Mouse (Mus musculus) natural killer cell, adult 2 months (primary cell): ENCODE results near the gene Dido1.

Experiments
- DNase-seq, 2 experiments: peaks; one replicate each; pipeline ENCODE4 v3.0.0; 2022; ENCODE audit warnings: low spot score in 2 of 2

Dido1 gene

DNA sequence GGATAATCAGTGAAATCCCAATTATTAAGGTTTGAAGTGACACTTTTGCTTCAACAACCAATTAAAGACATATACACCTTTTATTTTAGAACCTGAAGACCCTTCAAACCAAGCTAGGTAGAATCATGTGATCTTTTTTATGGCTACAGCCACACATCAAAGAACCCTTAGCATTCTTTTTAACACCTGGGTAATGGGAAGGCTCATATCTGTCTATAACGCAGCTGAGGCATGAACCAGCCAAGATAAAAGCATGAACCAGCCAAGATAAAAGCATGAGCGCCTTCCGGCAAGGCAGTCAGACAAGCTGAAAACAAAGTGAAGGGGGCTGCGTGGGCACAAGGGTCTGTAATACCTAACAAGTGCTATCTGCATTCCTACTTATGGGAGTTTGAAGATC lies 25.8 kb downstream of the Dido1 start:
- no peak for DNase-seq

DNA sequence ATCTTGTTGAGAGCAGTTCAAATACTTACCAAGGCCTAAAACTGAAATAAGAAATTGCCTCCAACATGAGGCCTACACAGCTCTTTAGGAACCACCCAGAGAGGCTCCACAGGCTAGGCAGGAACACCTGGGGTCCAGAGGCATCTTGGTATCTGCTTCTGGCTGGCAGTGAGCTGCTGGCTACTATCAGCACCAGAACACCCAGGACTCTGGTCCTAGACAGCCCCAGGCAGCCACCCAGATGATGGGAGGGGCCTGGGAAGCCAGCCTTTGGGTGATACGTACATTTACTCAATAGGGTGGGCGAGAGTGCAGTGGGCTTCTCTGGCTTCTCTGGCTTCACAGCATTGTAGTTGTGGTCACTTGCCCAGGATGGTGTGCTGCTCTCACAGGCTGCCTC lies 26.3 kb downstream of the Dido1 start:
- DNase-seq: no peak

DNA sequence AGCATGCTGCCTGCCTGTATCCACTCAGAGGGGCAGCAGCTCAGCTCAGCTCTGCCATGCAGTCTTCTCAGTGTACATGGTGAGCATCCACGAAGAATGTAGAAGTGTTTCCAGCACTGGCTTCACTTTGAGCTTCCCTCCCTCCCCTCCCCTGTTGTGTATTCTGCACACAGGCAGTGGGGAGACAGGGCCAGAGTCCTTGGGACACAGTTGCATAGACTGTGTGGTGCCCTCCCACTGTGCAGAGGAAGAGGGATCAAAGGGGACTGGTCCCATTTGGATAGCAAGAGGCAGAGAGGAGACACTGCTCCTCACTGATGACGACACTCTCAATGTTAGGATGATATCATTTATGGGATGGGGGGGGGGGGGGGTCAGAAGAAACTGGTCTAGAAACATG lies 28.6 kb downstream of the Dido1 start:
- no peak for DNase-seq

DNA sequence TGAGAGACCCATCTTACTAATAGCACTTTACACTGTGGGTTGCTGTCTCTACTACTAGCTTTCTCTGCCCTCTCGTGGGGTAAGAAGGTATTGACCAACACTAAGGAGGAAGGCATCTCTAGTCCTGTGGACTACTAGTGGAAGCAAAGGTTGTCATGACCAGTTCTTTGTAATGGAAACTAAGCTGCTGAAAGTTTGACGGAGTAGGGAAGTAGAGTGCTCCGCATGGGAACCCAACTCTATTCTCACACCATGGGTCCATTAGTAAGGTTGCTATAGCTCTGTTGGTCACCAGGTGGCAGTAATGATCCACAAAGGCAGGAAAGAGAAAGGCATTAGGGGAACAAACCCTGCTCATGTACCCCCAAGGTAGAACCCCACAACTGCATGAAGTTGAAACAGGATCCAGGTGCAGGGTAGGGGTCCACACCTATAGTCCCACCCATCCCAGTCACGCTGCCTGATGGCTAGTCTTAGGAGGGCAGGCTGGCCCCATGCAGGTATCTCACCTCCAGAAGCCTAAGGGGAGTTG lies 31.1 kb downstream of the Dido1 start:
- DNase-seq: peak; percentile 64 to 76

DNA sequence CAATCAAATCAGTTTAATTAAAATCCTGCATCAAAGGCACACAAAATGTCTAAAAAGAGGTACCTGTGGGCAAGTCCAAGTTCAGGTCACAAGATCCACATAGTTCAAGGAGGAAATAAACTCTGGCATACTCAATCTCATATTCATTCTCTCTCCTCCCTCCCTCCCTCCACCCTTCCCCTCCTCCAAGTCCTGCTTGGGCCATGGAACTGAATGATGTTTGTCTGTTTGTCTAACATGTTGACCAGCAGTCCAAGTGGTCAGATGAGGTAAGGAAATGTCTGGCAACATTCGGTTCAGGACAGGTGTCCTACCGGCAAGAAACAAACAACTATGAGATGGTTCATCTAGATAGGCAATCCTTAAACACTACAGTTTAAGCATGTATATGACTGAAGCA lies 33.1 kb downstream of the Dido1 start:
- no peak for DNase-seq

DNA sequence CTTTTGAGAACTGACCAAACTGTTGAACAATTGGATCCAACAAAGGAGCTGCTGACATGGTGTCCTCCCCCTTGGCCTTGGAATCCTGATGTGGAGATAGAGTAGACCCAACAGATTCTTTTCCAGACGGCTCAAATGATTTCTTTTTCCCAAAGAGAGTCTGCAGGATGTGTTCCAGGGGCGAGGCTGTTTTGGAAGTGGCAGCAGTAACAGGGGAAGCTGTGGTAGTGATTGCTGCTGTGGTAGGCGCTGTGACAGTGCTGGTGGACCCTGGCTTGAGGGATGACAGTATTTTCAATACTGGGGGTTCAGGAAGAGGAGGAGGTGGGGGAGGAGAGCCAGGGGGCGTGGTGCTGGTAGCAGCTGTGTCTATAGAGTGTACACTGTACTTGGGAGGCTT lies 47.8 kb downstream of the Dido1 start:
- DNase-seq: no peak

DNA sequence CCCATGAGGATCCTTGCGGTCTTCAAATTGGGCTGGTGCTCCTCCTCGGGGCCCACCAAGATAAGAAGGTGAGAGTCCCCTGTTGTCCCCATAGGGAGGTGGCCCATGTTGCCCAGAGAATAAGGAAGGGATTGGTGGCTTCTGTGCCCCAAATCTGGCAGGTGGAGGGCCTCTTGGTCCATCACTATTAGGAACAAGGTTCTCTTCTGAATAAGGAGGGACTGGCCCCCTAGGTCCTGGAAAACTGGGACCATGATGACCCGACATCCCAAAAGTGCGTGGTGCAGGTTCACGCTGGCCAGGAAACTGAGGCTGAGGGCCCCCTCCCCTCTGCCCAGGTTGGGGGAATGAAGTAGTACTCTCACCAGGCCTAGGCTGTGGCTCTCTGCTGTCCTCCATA lies 49.3 kb downstream of the Dido1 start:
- DNase-seq: no peak

DNA sequence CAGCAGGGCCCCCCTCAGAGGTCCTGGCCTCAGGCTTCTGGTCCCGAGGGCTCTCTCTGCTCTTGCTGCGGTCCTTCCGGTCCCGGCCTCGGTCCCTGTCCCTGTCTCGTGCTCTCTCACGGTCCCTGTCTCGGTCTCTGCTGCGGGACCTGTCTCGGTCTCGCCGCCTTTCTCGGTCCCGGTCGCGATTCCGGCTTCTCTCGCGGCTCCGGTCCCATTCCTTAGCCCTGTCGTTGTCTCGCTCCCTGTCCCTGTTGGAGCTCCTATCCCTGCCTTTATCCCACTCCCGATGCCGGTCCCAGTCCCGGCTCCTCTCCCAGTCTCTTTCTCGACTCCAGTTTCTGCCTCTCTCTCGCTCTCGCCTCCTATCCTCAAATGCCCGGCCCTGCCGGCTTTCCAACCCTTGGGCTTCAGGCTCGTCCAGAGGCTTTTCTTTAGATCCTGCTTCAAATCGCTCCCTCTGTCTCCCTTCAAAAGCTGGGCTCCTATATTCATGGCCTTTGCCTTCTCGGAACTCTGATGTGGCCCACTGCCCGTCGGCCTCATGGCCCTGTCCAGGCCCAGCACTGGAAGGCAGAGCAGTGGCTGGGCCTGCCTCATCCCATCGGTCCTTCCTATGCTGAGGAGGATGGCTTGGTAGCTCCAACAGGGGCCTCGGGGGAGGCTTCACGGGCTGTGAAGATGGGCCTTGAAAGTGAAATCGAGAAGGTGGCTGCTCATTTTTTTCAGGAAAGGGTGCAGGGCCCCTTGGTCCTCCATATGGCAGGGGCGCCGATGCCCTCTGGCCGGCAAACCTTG lies 50.2 kb downstream of the Dido1 start:
- DNase-seq: no peak

DNA sequence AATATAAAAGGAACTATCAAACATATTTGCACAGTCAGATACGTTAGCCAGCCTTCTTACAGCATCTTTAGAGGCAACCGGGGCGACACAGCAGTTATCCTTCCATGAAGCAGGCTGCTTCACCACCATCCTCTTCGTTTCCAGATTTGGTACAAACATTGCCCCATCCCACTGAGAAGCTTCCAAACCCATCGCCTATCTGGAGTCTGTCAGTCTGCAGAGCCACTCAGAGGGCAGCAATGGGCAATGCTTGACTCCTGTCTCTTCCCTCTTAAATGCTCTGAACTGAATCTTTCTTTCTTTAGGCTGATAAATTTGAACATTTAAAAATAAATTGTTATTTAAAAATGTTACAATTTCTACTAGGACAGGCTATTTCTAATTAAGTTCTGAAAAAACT lies 51.4 kb downstream of the Dido1 start:
- no peak for DNase-seq

DNA sequence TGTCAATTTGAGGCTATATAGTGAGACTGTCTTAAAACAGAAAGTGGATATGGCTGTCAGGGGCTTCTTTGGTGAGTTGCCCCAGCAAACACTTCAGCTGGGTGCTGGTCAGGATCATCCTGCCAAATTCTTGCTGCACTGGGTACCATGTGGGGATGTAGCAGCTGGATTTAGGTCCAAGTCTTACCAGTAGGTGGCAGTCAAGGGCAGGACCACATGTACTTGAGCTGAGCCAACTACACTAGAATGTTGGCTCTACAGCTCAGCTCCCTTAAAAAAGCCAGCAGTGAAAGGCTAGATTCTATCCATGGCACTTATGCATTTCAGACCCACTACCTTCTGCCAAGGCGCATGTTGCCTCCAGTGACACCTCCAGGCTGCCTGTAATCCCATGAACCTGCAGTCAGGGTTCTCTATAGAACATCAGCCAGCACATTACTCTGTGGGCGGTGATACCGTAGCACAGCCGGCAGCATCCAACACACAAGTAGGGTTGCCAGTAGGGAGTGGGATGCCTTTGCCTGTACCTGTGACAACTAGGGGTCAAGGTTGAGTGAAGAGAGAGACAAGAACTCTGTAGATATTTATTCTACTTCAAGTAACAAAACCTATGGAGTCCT lies 52.3 kb downstream of the Dido1 start:
- peak; percentile 29 to 60 for DNase-seq

DNA sequence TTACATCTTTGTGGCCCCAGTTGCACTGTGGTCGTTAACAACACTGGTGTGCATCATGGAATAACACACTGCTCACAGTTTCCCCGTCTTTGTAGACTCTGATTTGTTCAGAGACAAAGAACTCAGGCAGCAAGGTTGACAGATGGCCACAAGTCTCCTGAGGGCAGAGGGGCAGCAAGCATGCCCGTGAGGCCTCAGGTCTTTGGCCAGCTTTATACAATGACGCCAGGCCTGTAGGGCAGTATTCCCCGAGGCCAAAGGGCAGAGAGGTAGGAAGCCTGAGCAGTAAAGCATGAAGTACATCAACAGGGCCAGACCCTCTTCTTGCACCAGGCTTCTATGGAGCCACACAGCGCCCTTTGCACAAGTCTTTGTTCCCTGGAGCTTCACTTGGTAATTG lies 54.6 kb downstream of the Dido1 start:
- no peak for DNase-seq

DNA sequence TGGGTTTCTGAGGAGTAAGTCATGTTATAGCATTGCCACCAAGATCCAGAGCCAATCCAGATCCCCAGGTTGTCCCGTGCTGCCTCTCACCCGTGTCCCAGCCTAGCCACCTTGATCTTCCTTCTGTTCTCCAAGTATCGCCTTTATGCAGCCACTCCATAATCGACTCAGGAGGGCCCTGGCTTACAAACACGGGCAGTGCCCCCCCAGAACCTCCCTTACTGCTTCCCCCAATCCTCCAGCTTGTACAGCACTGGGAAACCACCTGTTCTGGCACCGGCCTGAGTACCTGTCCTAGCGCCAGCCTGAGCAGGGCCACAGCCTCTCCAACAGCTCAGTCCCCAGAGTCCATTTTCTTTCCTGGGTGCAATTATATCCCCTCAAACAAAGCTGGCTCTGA lies 55.1 kb downstream of the Dido1 start:
- no peak for DNase-seq

DNA sequence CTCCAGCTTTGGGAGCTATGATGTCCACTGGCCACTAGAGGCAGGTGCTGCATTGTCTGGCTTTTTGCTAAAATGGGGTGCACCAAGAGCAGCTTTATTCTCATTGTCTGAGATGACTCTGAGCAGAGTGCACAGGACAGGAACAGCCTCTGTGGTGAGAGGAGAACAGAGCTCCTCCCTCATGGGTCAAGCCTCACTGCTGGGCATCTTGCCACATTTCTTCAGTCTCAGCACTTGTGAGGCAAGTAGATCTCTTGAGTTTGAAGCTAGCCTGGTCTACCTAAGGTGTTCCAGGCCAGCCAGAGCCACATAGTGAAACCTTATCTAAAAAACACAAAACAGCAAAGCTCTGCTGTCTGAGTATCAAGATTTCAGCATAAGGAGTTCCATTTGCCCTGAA lies 63.0 kb downstream of the Dido1 start:
- no peak for DNase-seq

DNA sequence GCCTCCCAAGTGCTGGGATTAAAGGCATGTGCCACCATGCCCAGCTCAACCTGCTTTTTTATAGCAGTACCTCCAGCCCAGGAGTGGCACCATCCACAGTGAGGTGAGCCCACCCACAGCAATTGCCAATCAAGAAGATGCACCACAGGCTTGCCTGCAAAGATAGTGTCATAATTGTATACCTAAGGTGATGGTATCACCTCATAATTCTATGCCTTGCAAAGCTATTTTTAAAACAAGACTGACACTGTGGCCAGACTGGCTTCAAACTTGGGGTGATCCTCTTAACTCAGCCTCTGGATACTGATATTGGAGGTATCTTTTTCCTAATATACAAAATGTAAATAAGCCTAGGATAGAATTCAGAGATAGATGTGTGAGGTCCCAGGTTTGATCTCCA lies 66.2 kb downstream of the Dido1 start:
- no peak for DNase-seq

DNA sequence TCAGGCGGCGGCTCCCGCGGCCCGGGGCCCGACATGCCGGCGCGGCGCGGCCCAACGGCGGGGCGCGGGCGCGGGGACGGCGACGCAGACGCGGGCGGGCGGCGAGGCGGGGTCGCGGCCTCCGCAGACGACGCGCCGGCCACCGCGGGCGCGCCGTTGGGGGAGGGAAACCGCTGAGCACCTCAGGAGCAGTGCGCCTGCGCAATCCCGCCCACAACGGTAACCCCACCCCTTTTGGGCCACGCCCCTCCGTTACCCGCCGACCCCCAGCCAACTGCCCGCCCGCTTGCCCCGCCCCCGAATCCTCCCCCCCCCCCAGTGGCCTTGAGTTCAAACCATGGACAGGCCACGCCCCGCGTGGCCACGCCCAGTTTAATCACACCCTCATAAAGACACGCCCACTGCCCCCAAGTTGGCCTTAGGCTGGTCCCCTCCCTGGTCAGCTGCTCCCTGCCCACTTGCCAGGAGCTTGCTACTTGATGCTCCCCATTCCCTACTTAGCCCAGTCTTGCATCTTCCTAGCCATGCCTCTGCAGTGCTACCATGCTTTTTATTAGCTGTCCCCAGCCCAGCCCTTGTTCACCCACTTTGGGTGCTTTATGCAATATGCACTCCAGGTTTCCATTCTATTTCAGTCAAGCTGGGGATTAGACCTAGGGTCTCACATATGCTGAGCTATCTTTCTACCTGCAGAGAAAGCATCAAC lies 67.1 kb downstream of the Dido1 start, which contains the start of gene Tcfl5:
Gene Tcfl5, minus strand, starts transcription at position 154 of the 706 bp plus-strand sequence.
- no peak for DNase-seq

DNA sequence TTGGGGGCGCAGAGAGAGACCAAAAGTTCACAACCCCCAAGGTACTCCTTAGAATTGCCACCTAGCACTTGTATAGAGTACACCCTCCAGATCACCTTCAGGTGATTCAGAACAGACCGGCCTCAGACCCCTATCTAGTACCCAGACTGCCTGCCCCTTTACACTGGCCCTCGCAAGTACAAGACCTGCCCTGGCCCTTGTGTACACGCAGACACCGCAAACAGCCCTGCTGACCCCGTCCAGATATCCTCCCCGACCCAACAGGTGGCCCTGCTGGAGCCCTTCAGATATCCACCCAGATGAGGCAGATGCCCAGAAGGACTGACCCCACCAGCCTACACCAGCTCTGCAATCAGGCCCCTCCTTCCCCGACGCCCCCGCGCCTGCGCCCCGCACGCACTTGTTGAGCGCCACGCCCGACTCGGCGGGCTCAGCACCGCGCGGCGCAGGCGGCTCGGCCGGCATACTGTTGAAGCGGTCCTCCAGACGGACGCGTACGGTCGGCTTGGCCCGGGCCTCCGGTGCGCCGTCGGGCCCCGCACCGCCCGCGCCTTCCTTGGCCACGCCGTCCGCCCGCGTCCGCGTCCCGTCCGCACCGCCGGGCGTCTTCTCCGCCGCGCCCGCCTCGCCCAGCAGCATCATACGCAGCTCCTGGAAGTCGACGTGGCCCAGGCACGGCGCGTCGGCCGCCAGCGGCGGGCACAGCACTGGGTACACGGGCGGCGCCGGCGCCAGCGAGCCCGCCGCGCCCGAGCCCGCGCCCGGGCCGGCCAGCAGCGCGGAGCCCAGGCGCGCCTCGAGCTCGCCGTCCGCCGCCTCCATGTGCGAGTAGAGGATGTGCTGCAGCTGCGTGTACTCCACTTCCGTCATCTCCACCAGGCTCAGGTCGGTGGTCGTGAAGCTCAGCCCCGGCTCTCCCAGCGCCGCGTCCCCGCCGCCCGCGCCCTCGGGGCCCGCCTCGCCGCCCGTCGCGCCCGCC lies 67.9 kb downstream of the Dido1 start:
- no peak for DNase-seq

DNA sequence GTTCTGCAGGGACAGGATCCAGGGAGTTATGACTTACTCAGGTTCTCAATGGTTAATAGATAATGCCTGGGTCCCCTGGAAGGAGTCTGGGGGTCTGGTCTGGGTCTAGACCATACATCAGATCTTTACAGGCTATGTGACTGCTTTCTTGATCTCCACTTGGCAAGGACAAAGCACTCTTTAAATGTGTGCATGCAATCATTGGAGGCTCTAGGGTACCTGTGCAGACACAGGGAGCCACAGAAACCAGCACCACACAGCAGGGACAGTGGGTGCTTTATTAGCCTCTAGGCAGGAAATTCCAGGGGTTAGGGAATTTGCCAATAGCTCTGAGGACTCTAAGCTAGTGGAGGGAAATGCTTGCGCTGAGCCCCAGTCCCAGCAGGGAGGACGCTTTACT lies 97.9 kb downstream of the Dido1 start:
- no peak for DNase-seq

DNA sequence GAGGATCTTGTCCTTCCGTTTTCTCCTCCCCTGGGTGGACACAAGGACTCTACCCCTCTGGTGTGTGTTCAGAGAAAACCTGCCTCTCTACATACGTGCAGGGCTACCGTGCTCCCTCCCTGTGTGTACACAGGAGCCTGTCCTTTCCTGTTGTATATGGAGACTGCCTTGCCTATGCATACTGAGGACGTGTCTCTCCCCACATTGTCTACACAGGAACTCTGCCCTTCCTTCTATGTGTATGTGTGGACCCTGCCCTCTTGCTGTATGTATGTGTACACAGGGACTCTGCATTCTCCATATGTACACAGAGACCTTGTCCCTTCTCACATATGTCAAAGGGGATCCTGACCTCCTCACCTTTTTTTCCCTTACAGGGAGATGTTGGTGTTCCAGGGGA lies 99.5 kb downstream of the Dido1 start:
- DNase-seq: no peak
